Mouse (Mus musculus): Measurements from ENCODE around the gene Rgl2. TPM values are rescaled to one million over a fixed set of nuclear protein-coding genes. Genes with fewer than 3 reads are reported as not detected.

Rgl2 gene
- polyA plus RNA-seq (2012; rRNA removed): 130 and 228 TPM in 2 replicates

GRCm38 (mm10) chr17:33929371-33930279 lies at the start of gene Rgl2:
TSS of gene Rgl2 (plus strand) at chr17:33929543.

GRCm38 (mm10) chr17:33890533-33891059 lies 38.7 kb upstream of the Rgl2 start, which contains the start of gene Kifc1:
TSS of gene Kifc1 (minus strand) at chr17:33890661.

GRCm38 (mm10) chr17:33904835-33905234 lies 24.5 kb upstream of the Rgl2 start, which contains the start of gene Platr17:
TSS of gene Platr17 (plus strand) at chr17:33905135.

GRCm38 (mm10) chr17:33909077-33909868 lies 20.1 kb upstream of the Rgl2 start, which contains the start of gene Daxx:
TSS of gene Daxx (plus strand) at chr17:33909414.

GRCm38 (mm10) chr17:33915671-33916250 lies 13.6 kb upstream of the Rgl2 start, which contains the start of the genes Tapbp and Zbtb22:
TSS of gene Tapbp (plus strand) at chr17:33915899.
TSS of gene Zbtb22 (plus strand) at chr17:33915904.

GRCm38 (mm10) chr17:33940206-33940805 lies 11.0 kb downstream of the Rgl2 start, which contains the start of the genes Pfdn6 and Wdr46:
TSS of gene Pfdn6 (minus strand) at chr17:33940343.
TSS of gene Wdr46 (plus strand) at chr17:33940660.

GRCm38 (mm10) chr17:33951021-33951946 lies 21.9 kb downstream of the Rgl2 start, which contains the start of gene B3galt4:
TSS of gene B3galt4 (minus strand) at chr17:33951488.

GRCm38 (mm10) chr17:33955555-33956214 lies 26.3 kb downstream of the Rgl2 start, which contains the start of the genes Vps52 and Rps18:
TSS of gene Vps52 (plus strand) at chr17:33955812.
TSS of gene Rps18 (minus strand) at chr17:33956001.

Other genes with a start within 250 kb of the Rgl2 start
- 448 and 832 TPM in 2 replicates for gene Hnrnpm, start 242.7 kb upstream of the Rgl2 start, polyA plus RNA-seq (2012; rRNA removed)
- 35.1 and 48.1 TPM in 2 replicates for gene March2, start 210.9 kb upstream of the Rgl2 start, polyA plus RNA-seq (2012; rRNA removed)
- 229 and 347 TPM in 2 replicates for gene Rab11b, start 169.0 kb upstream of the Rgl2 start, polyA plus RNA-seq (2012; rRNA removed)
- 9.9 and 15.8 TPM in 2 replicates for gene Angptl4, start 147.7 kb upstream of the Rgl2 start, polyA plus RNA-seq (2012; rRNA removed)
- gene Kank3, start 119.0 kb upstream of the Rgl2 start, polyA plus RNA-seq (2012; rRNA removed): 26.6 and 36.0 TPM in 2 replicates
- 1,507 and 1,646 TPM in 2 replicates for gene Rps28, start 105.0 kb upstream of the Rgl2 start, polyA plus RNA-seq (2012; rRNA removed)
- 204 and 305 TPM in 2 replicates for gene Ndufa7, start 105.0 kb upstream of the Rgl2 start, polyA plus RNA-seq (2012; rRNA removed)
- 44.5 and 53.5 TPM in 2 replicates for gene Cd320, start 86.5 kb upstream of the Rgl2 start, polyA plus RNA-seq (2012; rRNA removed)
- not detected in 2 replicates for gene Gm7029, start 55.7 kb upstream of the Rgl2 start, polyA plus RNA-seq (2012; rRNA removed)
- gene Kifc1, start 38.9 kb upstream of the Rgl2 start, polyA plus RNA-seq (2012; rRNA removed): 69.2 and 101 TPM in 2 replicates
- gene Platr17, start 24.4 kb upstream of the Rgl2 start, polyA plus RNA-seq (2012; rRNA removed): 0.31 and 0.34 TPM in 2 replicates
- gene Daxx, start 20.1 kb upstream of the Rgl2 start, polyA plus RNA-seq (2012; rRNA removed): 44.9 and 59.5 TPM in 2 replicates
- gene Tapbp, start 13.6 kb upstream of the Rgl2 start, polyA plus RNA-seq (2012; rRNA removed): 10.9 and 14.0 TPM in 2 replicates
- 29.6 and 32.9 TPM in 2 replicates for gene Zbtb22, start 13.6 kb upstream of the Rgl2 start, polyA plus RNA-seq (2012; rRNA removed)
- gene Pfdn6, start 10.8 kb downstream of the Rgl2 start, polyA plus RNA-seq (2012; rRNA removed): 119 and 140 TPM in 2 replicates
- 32.1 and 46.5 TPM in 2 replicates for gene Wdr46, start 11.1 kb downstream of the Rgl2 start, polyA plus RNA-seq (2012; rRNA removed)
- gene B3galt4, start 21.9 kb downstream of the Rgl2 start, polyA plus RNA-seq (2012; rRNA removed): 4.3 and 4.7 TPM in 2 replicates
- gene Vps52, start 26.3 kb downstream of the Rgl2 start, polyA plus RNA-seq (2012; rRNA removed): 44.6 and 48.5 TPM in 2 replicates
- gene Rps18, start 26.5 kb downstream of the Rgl2 start, polyA plus RNA-seq (2012; rRNA removed): 1,239 and 1,610 TPM in 2 replicates
- gene H2-K1, start 70.8 kb downstream of the Rgl2 start, polyA plus RNA-seq (2012; rRNA removed): 26.7 and 37.4 TPM in 2 replicates
- gene Ring1, start 95.1 kb downstream of the Rgl2 start, polyA plus RNA-seq (2012; rRNA removed): 55.3 and 116 TPM in 2 replicates
- 96.6 and 160 TPM in 2 replicates for gene H2-Ke6, start 98.5 kb downstream of the Rgl2 start, polyA plus RNA-seq (2012; rRNA removed)
- 118 and 126 TPM in 2 replicates for gene Slc39a7, start 102.1 kb downstream of the Rgl2 start, polyA plus RNA-seq (2012; rRNA removed)
- gene Rxrb, start 102.3 kb downstream of the Rgl2 start, polyA plus RNA-seq (2012; rRNA removed): 70.8 and 149 TPM in 2 replicates
- gene Col11a2, start 109.9 kb downstream of the Rgl2 start, polyA plus RNA-seq (2012; rRNA removed): 7.9 and 11.4 TPM in 2 replicates
- gene H2-Oa, start 162.8 kb downstream of the Rgl2 start, polyA plus RNA-seq (2012; rRNA removed): 0.30 and 0.45 TPM in 2 replicates
- gene H2-DMa, start 190.0 kb downstream of the Rgl2 start, polyA plus RNA-seq (2012; rRNA removed): 5.2 and 6.9 TPM in 2 replicates
- 188 and 203 TPM in 2 replicates for gene Brd2, start 193.1 kb downstream of the Rgl2 start, polyA plus RNA-seq (2012; rRNA removed)
- gene H2-DMb2, start 213.8 kb downstream of the Rgl2 start, polyA plus RNA-seq (2012; rRNA removed): 0.04 and 0.15 TPM in 2 replicates
- 0.34 and 0.46 TPM in 2 replicates for gene H2-DMb1, start 223.5 kb downstream of the Rgl2 start, polyA plus RNA-seq (2012; rRNA removed)

All from central nervous system, embryonic 11.5 days (tissue).